ENCODE assay signal across 11 mouse cellular contexts in genomic region chr1:90285318-90285717, GRCm38 (mm10).
DNase-seq lines count a peak whose midpoint lies in the region; ATAC-seq and TF ChIP-seq lines count a peak whose summit lies in the region.
"Had no signal": no experiment of that assay in that cellular context is flagged by ENCODE, and none has a peak within 500 bp of the region (broad histone marks: within the 10 kb centered on the region; RNA-seq: fewer than 3 reads in every experiment).

No protein-coding gene starts in this region.

- WGBS in liver, embryonic 12.5 days (ENCODE audit: insufficient replicate concordance) = 80% methylated on average over 4 of the region's 4 CpGs
- WGBS in forebrain, embryonic 13.5 days = 45% methylated on average over 4 of the region's 4 CpGs
- 59% methylated on average over 4 of the region's 4 CpGs for WGBS in olfactory bulb, adult 2 months

- no peak for TF ChIP-seq POLR2A in olfactory bulb, adult 2 months (IDR thresholded peaks at IDR 0.05; ENCODE audit: insufficient read depth, low read depth, low read length)

- no peaks in the 10 kb centered on the region for H3K9me3 ChIP-seq in liver, embryonic 12.5 days (replicated peaks)
- no peaks in the 10 kb centered on the region for H3K9me3 ChIP-seq in forebrain, embryonic 13.5 days (replicated peaks)
- H3K9me3 ChIP-seq: neural tube, embryonic 12.5 days had no signal

- H3K4me3 ChIP-seq in liver, embryonic 12.5 days = no peak overlapping the region
- no peak overlapping the region for H3K4me3 ChIP-seq in forebrain, embryonic 13.5 days
- H3K4me3 ChIP-seq in olfactory bulb, adult 2 months (ENCODE audit: insufficient read depth, low read depth, low read length) = no peak overlapping the region
- H3K4me3 ChIP-seq: neural tube, embryonic 12.5 days had no signal

- no peak for ATAC-seq in liver, embryonic 12.5 days
- ATAC-seq in forebrain, embryonic 13.5 days = no peak
- no peak for ATAC-seq in erythroblast, adult 5-6 weeks (replicated peaks; ENCODE audit: low FRiP score, poor library complexity, severe bottlenecking)

- no peak overlapping the region for H3K9ac ChIP-seq in liver, embryonic 12.5 days
- H3K9ac ChIP-seq in forebrain, embryonic 13.5 days = no peak overlapping the region
- H3K9ac ChIP-seq: neural tube, embryonic 12.5 days had no signal

- peaks cover 85% of the 10 kb centered on the region for H3K4me1 ChIP-seq in liver, embryonic 12.5 days
- peaks cover 42% of the 10 kb centered on the region for H3K4me1 ChIP-seq in forebrain, embryonic 13.5 days
- peaks cover 42% of the 10 kb centered on the region for H3K4me1 ChIP-seq in olfactory bulb, adult 2 months (ENCODE audit: control insufficient read depth, insufficient read depth, low read length)

- no peak overlapping the region for H3K4me2 ChIP-seq in liver, embryonic 12.5 days
- no peak overlapping the region for H3K4me2 ChIP-seq in forebrain, embryonic 13.5 days
- H3K4me2 ChIP-seq: neural tube, embryonic 12.5 days had no signal

- H3K27me3 ChIP-seq in liver, embryonic 12.5 days (replicated peaks) = 0 out of 2 replicates have a peak, but pooled peaks cover 4% of the 10 kb centered on the region
- H3K27me3 ChIP-seq in forebrain, embryonic 13.5 days = no peaks in the 10 kb centered on the region
- H3K27me3 ChIP-seq: neural tube, embryonic 12.5 days had no signal

- peak overlapping the region; percentile 57 for H3K27ac ChIP-seq in liver, embryonic 12.5 days
- peak overlapping the region; percentile 4; the same call in 1 of the 2 replicates for H3K27ac ChIP-seq in forebrain, embryonic 13.5 days
- peak overlapping the region; percentile 35 for H3K27ac ChIP-seq in olfactory bulb, adult 2 months (ENCODE audit: insufficient read depth, low read depth, low read length)
- H3K27ac ChIP-seq: neural tube, embryonic 12.5 days had no signal

- no peak for TF ChIP-seq CTCF in olfactory bulb, adult 2 months (IDR thresholded peaks at IDR 0.05; ENCODE audit: insufficient read depth, low read depth, low read length)

- no peak for DNase-seq in liver
- DNase-seq in cerebellum, adult 8-10 months = peak; percentile 25
- DNase-seq in kidney, adult 9 months = no peak
- DNase-seq: heart, adult 18-20 months; heart, postnatal 4 days; kidney, adult 2 months had no signal

- no peaks in the 10 kb centered on the region for H3K36me3 ChIP-seq in liver, embryonic 12.5 days
- H3K36me3 ChIP-seq in forebrain, embryonic 13.5 days (ENCODE audit: poor library complexity, severe bottlenecking) = no peaks in the 10 kb centered on the region
- H3K36me3 ChIP-seq: neural tube, embryonic 12.5 days had no signal

Comparison
In these comparisons a context has a peak if more than half of its experiments do, and no peak if none do; other contexts are left out.
1. H3K27ac ChIP-seq: peak in every context shown above with its lines; median percentile 57 in liver, embryonic 12.5 days; 35 in olfactory bulb, adult 2 months; 4 in forebrain, embryonic 13.5 days.